Mouse (Mus musculus) ES-Bruce4 (cell line): ENCODE measurements around the gene Slc9a3r2. TPM values are rescaled to one million over a fixed set of nuclear protein-coding genes. Genes with fewer than 3 reads are reported as not detected.
"Not testable (repeated sequence)": the region's sequence is repeated elsewhere in the genome, so short reads cannot be mapped to it uniquely, and the experiment has no call there.

Experiments
- H3K27ac ChIP-seq: 2 replicates; pipeline ENCODE4 v1.5.1; 2012; ENCODE audit warnings: low read length, inconsistent platforms; ENCODE audit not compliant: insufficient read depth
- H3K27me3 ChIP-seq: 2 replicates; pipeline ENCODE4 v1.6.1; 2012; ENCODE audit warnings: mild to moderate bottlenecking, low read length, inconsistent platforms; ENCODE audit not compliant: control insufficient read depth, poor library complexity, insufficient read depth, severe bottlenecking
- H3K36me3 ChIP-seq: 2 replicates; pipeline ENCODE4 v1.6.1; 2012; ENCODE audit warnings: inconsistent platforms, mild to moderate bottlenecking, low read length, moderate library complexity; ENCODE audit not compliant: control insufficient read depth, poor library complexity, insufficient read depth, severe bottlenecking
- H3K4me1 ChIP-seq: one replicate; pipeline ENCODE4 v1.8.1; 2011; ENCODE audit warnings: low read length; ENCODE audit not compliant: control insufficient read depth, insufficient read depth
- H3K4me3 ChIP-seq: 2 replicates; pipeline ENCODE4 v1.5.1; 2011; ENCODE audit warnings: low read depth, mild to moderate bottlenecking, low read length
- H3K9ac ChIP-seq: 2 replicates; pipeline ENCODE4 v1.6.1; 2012; ENCODE audit warnings: low read depth, mild to moderate bottlenecking, inconsistent platforms; ENCODE audit not compliant: poor library complexity, severe bottlenecking
- H3K9me3 ChIP-seq: replicated peaks from 2 replicates; pipeline ENCODE4 v1.6.1; 2012; ENCODE audit warnings: mild to moderate bottlenecking, low read length, inconsistent platforms; ENCODE audit not compliant: control insufficient read depth, poor library complexity, insufficient read depth, severe bottlenecking
- CTCF ChIP-seq: IDR thresholded peaks from one replicate; pipeline ENCODE4 v1.8.1; 2011; ENCODE audit warnings: low read depth, low read length
- EP300 ChIP-seq: IDR thresholded peaks from 2 replicates; pipeline ENCODE4 v1.6.1; 2011; ENCODE audit warnings: low read depth, low read length; ENCODE audit not compliant: insufficient read depth
- POLR2A ChIP-seq: IDR thresholded peaks from one replicate; pipeline ENCODE4 v1.8.1; 2011; ENCODE audit warnings: low read length; ENCODE audit not compliant: insufficient read depth
- polyA plus RNA-seq: library from polyadenylated mRNA; stranded (reverse); fragments of >200 nt; gene quantifications from 2 replicates; pipeline ENCODE4 v1.2.4, GENCODE M21; 2011; ENCODE audit warnings: low read depth; ENCODE audit not compliant: missing spikeins, insufficient read depth, insufficient read length

Gene Slc9a3r2
- polyA plus RNA-seq, 1 experiment: 10.3 TPM

- H3K9ac ChIP-seq: peak overlapping the region; percentile 94
- H3K9me3 ChIP-seq: no peaks in the 10 kb centered on the region
- no peak for TF ChIP-seq EP300
- TF ChIP-seq CTCF: no peak
- no peak for TF ChIP-seq POLR2A
- peak overlapping the region; percentile 98 for H3K4me3 ChIP-seq
- H3K27ac ChIP-seq: peak overlapping the region; percentile 64
- peaks cover 2% of the 10 kb centered on the region for H3K4me1 ChIP-seq
- H3K27me3 ChIP-seq: no peaks in the 10 kb centered on the region
- no peaks in the 10 kb centered on the region for H3K36me3 ChIP-seq
Measured at GRCm38 (mm10) chr17:24670246-24670844, 20.2 kb upstream of the Slc9a3r2 start.

DNA sequence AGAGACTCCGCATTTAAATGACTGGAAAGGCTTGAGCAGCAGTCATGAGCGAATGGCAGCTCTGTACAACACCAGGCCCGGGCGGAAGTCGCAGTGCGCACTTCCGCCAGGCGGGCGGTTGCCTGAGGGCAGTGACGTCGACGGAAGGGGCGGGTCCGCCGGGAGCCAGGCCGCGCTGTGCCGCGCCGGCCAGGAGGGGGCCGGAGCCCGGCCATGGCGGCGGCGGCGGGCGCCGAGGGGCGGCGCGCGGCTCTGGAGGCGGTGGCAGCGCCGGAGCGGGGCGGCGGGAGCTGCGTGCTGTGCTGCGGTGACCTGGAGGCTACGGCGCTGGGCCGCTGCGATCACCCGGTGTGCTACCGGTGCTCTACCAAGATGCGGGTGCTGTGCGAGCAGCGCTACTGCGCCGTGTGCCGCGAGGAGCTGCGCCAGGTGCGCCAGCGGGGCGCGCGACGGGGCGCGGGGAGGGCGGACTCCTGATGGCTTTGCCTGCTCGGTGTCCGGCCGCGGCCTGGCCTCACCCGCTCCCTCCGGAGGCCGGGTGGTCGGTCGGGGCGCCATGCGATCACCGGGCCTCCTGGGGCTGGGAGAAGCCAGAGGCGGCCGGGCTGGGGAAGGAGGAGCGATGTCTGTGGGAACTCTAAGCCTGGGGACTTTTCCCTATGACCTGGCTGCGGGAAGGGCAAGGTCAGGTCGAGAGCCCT, 19.6 kb upstream of the Slc9a3r2 start, which contains the start of gene Zfp598:
Gene Zfp598 (plus strand): TSS at position 143 of the 701 bp plus-strand sequence.
- H3K27ac ChIP-seq: peak within 1 kb of the TSS; percentile 66
- peaks cover 2% of the 10 kb centered on the region for H3K4me1 ChIP-seq
- H3K36me3 ChIP-seq: no peaks in the 10 kb centered on the region
- TF ChIP-seq CTCF: no peak
- peak; percentile 16 for TF ChIP-seq POLR2A
- 0 out of 2 replicates have a peak, but pooled peaks have one; percentile 26 for TF ChIP-seq EP300
- H3K9ac ChIP-seq: peak within 1 kb of the TSS; percentile 94
- H3K27me3 ChIP-seq: no peaks in the 10 kb centered on the region
- H3K9me3 ChIP-seq: no peaks in the 10 kb centered on the region
- peak within 1 kb of the TSS; percentile 98 for H3K4me3 ChIP-seq

DNA sequence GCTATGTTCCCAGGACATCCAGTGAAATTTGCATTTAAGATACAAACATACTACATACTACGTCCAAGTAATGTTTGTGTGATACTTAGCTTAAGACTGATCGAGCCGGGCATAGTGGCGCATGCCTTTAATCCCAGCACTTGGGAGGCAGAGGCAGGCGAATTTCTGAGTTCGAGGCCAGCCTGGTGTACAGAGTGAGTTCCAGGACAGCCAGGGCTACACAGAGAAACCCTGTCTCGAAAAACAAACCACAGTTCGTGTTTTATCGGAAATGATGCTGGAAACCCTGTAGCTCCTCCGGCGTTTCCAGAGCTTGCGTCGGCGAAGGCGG, 19.1 kb upstream of the Slc9a3r2 start:
- not testable (repeated sequence) for H3K4me1 ChIP-seq, H3K9me3 ChIP-seq, H3K36me3 ChIP-seq, H3K27me3 ChIP-seq
- Histone ChIP-seq H3K9ac (peak overlapping the region; percentile 94), H3K4me3 (peak overlapping the region; percentile 89), H3K27ac (peak overlapping the region; percentile 66)

GRCm38 (mm10) chr17:24667416-24667815, 17.3 kb upstream of the Slc9a3r2 start:
- no peaks in the 10 kb centered on the region for H3K36me3 ChIP-seq
- H3K27ac ChIP-seq: 0 out of 2 replicates have a peak overlapping the region, but pooled peaks have one; percentile 19
- TF ChIP-seq CTCF: peak; percentile 53
- TF ChIP-seq EP300: no peak
- peaks cover 2% of the 10 kb centered on the region for H3K4me1 ChIP-seq
- no peaks in the 10 kb centered on the region for H3K9me3 ChIP-seq
- no peaks in the 10 kb centered on the region for H3K27me3 ChIP-seq
- no peak overlapping the region for H3K4me3 ChIP-seq
- H3K9ac ChIP-seq: no peak overlapping the region

DNA sequence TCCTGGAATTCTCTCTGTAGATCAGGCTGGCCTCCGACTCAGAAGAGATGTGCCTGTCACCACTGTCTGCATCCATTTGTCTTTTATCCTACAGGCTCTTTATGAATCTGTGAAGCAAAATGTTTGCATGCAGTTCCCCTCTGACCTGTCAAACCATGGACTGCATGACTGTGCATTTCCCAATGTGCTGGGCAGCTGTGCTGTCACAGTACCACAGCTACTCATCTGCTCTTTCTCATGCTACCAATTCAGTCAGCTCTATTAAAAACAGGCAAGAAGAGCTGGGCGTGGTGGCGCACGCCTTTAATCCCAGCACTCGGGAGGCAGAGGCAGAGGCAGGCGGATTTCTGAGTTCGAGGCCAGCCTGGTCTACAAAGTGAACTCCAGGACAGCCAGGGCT, 16.9 kb upstream of the Slc9a3r2 start:
- H3K4me3 ChIP-seq, H3K27ac ChIP-seq, H3K36me3 ChIP-seq, H3K4me1 ChIP-seq, H3K27me3 ChIP-seq, H3K9ac ChIP-seq, H3K9me3 ChIP-seq: not testable (repeated sequence)

- H3K36me3 ChIP-seq: no peaks in the 10 kb centered on the region
- no peaks in the 10 kb centered on the region for H3K27me3 ChIP-seq
- no peak within 1 kb of the TSS for H3K27ac ChIP-seq
- no peaks in the 10 kb centered on the region for H3K4me1 ChIP-seq
- H3K4me3 ChIP-seq: peak within 1 kb of the TSS; percentile 63
- H3K9ac ChIP-seq: peak within 1 kb of the TSS; percentile 43
- no peaks in the 10 kb centered on the region for H3K9me3 ChIP-seq
- no peak for TF ChIP-seq POLR2A
Measured at GRCm38 (mm10) chr17:24658017-24658758, 8.1 kb upstream of the Slc9a3r2 start, which contains the start of gene Npw. Npw (minus strand) TSS chr17:24658457.
